Mouse (Mus musculus) gastrocnemius, adult 18-20 months (tissue): ENCODE results near the gene Agpat4. TPM values are rescaled to one million over a fixed set of nuclear protein-coding genes. Genes with fewer than 3 reads are reported as not detected.
A peak's percentile ranks its signal among the peaks of the same experiment; 100 is the strongest.
"Not testable (repeated sequence)": the region's sequence is repeated elsewhere in the genome, so short reads cannot be mapped to it uniquely, and the experiment has no call there.

Experiments used
- DNase-seq: peaks from one replicate; pipeline ENCODE4 v3.0.0; 2021; ENCODE audit warnings: low spot score
- total RNA-seq, 2 experiments: library from RNA; stranded (reverse); gene quantifications; 2 replicates each; pipeline ENCODE4 v1.2.3; 2021

Agpat4 gene
- total RNA-seq, 2 experiments from 2014 or later: 1.5 to 2.0 TPM

DNA sequence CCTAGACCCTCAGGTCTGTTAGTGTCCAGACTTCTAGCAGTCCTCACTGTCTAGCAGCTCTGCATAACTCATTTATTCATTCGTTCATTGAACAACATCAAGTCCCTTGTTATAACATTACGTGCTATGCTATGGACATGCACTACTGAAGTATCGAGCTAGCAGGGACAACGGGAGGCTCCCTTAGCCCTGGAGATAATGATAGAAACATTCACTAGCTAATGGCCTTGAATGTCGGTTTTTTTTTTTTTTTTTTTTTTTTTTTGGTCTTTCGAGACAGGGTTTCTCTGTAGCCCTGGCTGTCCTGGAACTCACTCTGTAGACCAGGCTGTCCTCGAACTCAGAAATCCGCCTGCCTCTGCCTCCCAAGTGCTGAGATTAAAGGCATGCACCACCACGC lies 3.8 kb downstream of the Agpat4 start:
- DNase-seq: not testable (repeated sequence)

DNA sequence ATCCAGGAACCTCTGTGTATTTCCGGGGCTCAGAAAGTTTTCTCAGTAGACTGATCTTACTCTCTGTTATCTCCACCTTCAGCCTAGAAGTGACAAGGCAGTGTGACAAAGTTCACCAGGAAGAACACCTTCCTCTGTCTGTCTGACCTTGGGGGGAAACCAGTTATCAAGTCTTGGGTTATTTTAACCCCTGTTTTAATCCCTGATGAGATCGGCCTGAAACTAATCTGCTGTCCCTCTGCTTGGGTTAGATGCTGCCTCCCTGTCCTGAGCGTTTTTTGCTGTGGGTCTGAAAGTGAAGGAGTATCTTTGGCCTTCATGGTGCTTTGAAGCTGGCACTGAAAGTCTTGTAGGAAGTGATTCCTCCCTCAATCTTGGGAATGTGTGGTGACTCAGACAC lies 4.7 kb downstream of the Agpat4 start:
- DNase-seq: no peak

DNA sequence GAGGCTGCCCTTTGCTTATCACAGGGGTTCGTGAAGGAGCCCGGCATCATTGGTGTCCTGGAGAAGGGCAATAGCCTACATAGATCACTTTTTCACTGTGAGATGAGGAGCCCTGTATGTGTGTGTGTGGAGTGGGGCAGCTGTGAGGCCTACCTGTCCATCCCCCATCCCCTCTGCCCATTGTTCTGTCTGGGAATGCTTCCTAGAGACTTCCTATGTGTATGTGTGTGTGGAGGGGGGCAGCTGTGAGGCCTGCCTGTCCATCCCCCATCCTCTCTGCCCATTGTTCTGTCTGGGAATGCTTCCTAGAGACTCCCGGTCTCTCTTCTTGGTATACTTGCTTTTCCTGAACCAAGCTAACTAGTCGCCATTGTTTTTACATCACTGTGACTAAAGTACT lies 8.6 kb downstream of the Agpat4 start:
- DNase-seq: no peak

DNA sequence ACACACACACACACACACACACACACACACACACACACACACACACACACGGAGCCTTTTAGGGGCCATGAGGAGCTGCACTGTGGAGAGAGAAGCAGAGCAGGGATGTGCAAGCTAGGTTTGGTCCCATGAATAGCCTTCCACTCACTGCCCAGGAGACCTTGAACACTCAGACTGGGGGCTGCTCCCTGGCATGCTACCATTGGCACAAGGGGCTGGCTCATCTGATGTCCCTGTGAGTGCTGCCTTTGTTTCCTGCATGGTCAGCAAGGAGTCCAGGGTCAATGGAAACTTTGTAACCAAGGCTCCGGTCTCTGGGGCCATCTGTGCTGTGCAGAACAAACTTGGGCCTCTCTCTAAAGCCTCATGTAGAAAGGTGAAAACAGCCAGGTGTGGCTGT lies 10.5 kb downstream of the Agpat4 start:
- no peak for DNase-seq

DNA sequence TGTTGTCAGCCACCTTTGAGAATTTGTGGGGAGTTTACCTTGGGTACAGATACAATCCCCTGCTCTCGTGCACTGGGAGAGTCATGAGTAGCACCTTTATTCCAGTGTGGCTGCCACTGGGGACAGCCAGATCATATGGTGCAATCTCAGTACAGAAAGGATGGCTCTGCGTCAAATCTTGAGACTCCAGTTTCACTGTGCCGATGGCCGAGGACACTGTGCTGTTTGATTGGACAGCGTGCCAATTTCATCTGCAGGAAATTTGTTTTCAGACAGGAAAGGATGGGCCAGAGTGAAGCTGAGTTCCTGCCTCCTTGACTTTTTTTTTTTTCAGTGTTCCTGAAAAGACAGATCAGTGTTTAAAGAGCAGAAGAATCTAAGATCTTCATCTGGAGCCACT lies 12.7 kb downstream of the Agpat4 start:
- DNase-seq: peak; percentile 17

DNA sequence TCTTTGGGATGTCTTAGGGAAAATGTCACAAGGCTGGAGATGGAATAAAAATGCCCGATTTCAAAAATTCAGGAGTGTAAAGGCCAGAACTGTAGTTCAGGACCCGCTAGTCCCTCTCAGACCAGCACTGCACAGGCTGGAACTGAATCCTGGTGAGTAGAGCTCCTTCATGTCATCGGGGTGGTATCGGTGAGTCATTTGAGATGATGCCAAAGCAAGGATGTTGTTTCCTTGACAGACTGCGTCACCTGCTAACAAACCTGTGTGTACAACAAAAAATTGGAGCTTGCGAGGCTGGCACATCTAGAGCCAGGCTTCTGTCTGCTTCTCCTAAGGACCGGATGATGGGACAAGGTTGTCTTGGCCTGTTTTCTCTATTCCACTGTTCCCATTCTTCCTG lies 13.1 kb downstream of the Agpat4 start:
- no peak for DNase-seq

DNA sequence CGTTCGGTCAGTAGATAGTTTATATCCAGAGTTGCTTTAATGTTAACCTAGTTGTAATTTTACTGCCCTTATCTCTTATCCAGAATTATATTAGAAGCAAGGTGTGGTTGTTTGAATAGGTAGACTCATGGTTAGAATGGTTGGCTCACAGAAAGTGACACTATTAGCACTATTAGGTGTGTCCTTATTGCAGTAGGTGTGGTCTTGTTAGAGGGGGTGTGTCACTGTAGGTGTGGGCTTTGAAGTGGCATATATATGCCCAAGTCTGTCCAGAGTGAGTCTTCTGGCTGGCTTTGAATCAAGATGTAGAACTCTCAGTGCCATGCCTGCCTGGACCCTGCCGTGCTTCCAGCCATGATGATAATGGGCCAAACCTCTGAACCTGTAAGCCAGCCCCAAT lies 14.4 kb downstream of the Agpat4 start:
- no peak for DNase-seq

DNA sequence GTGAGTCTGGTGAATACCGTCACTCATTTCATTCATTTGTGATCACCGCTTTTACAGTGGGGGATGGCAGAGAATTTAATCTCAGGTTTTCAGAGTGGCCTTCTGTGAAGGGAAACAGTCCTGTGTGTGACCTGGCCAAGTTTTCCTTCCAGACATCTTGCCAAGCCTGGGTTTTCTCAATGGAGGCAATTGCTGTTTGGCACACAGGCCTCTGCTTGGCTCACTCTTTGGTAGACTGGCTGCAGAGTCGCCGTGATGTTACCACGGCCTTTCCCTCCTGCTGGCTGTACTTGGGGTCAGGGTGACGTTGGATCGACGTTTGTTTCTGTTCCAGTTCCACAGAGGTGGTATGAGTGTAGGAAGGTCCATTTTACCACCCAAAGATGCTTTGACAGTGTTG lies 15.5 kb downstream of the Agpat4 start:
- no peak for DNase-seq

DNA sequence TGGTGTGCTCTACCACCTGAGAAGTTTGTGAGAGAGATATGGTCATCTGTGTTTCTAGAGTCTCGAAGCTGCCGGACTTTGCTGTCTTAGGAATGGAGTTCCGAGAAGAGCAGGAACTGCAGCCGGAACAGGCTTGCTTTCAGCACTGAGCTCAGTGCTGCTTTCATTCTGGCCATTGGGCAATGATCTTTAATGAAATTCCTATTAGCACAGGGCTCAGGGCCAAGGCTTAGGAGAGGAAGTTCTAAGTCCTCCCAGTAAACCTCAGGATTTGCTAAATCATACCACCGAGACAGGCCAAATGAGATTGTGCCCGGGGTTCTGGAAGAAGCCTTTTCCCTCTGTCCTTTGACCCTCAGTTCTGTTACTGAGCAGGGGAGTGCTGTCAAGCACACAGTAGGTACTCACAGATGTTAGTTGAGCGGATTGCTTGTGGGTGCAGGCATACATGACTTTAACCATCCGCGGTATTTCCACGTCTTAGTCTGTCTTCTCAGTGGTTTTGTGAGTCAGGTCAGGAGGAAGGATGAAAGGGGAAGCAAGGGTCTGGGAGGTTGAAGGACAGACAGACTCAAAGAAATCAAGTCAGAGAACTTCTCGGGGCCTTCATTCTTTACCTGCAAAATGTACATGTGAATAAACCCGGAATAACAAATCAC lies 16.6 kb downstream of the Agpat4 start:
- DNase-seq: no peak

DNA sequence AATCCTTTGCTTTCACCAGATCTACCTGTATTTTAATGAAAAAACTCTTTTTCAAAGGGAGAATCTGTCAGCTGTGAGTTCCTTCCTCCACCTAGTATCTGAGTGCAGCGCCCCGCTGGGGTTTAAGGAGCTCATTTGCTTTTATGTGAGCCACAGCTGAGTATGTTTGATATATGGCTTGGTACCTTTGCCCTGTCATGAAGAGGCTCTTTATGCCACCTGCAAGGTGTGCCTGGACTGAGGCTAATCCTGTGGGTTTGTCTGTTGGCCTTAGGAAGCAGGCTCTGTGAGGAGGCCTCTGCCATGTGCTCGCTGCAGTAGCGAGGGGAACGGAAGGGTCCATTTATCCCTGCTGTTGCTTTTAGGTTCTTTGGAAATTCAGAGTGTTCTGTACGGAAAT lies 19.9 kb downstream of the Agpat4 start:
- DNase-seq: no peak

DNA sequence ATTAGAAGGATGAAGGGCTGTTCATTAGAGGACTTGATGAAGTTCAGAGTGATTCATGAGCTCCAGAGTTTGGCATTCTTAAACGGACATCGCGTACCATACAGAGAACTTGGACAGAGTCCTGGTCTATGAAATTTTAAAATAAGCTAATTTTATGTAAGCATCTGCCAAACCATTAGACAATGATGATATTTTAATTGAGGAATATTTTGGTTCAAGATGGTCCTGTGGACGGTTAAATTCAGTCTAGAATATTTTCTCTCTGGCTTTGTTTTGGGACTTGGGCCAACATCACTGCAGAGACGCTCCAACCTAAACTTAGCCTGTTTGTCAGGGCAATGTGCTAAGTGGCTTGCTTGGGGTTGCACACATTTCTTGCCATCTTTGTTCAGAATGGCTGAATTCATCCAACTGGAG lies 25.5 kb downstream of the Agpat4 start:
- DNase-seq: no peak

DNA sequence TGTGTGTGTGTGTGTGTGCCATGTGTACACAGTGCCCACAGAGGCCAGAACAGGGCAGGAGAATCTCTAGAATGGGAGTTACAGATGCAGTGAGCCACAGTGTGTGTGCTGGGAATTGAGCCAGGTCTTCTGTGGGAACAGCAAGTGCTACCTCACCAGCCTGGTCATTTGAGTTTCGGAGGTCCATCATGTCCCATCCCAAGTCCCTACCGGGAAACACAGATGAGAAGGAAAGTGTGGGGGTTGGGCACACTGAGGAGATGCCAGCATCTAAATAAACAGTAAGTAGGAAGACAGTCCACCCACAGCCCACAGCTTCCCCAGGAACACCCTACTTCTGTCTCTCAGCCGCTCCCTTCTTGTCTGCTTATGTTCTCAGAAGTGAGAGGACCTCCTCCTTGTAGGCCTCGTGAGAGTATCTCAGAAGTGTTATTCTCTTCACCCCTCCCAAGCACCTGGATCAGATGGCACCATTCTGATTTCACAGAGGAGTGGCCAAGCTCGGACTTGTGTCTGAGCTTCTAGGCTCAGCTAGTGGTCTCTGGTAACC lies 27.7 kb downstream of the Agpat4 start:
- DNase-seq: no peak

DNA sequence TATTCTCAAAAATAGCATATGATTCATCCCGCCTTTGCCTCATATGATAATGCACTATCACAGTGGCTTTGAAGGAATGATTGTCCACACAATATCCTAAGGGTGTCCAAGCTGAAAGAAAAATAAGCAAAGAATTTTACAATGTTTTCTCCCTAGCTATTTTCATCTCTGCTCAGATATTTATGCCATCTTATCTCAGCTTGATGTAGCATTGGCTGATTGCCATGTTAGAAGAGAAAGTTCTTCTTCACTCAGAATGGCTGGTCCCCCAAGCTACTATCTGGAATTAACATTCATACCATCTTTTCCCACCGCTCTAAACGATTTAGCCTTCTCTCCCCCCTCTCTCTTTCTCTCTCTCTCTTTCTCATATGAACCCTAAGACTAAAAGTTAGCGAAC lies 29.3 kb downstream of the Agpat4 start:
- DNase-seq: no peak

DNA sequence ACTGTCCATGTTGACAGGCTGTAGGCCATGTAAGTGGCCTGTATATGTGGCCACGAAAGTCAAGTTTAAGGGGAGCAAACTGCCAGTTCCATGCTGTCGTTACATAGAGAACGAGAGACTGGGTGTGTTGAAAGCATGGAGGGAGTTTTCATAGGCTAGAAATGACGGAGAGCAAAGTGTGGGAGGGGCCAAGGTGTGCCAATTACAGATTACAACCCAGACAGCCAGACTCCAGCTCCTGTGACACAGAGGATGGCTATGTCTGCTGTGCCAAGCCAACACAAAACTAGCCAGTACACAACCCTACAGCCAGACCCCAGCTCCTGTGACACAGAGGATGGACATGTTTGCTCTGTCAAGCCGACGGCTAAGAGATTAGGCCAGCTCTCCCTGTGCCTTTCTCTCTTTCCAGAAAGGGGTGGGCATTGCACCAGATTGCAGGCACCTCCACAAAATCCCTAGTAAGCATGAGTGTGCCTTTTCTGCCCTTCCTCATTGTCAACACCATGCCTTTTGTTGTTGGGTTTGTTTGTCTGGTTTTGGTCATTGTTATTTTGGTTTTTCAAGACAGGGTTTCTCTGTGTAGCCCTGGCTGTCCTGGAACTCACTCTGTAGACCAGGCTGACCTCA lies 30.8 kb downstream of the Agpat4 start:
- no peak for DNase-seq

DNA sequence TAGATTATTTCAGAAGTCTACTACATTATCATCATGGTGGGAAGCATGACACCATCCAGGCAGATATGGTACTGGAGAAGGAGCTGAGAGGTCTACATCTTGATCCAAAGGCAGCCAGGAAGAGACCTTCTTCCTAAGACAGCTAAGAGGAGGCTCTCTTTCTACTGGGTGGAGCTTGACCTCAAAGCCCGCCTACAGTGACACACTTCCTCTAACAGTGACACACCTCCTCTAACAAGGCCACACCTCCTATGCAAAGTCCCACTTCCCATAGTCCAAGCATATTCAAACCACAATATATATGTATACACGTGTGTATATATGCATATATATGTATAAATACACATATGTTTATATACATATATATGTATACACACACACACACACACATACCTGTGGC lies 32.5 kb downstream of the Agpat4 start:
- no peak for DNase-seq

DNA sequence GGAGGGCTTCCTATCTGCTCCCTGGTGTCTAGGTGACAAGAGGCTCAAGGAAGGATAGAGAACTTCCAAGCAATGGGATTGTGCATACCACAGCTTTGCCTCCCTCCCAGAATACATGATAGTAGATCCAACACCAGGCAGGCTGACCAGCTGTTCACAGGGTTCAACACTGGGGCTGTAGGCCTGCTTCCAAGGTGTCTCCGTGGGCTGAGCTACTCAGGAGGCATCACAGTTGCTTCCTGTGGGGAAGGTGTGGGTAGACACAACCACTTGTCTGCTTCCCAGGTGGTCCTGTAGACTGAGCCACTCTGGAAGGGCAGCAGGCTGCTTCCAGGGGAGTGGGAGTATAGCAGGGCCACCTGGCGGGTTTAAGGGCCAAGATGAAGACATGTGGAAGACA lies 35.8 kb downstream of the Agpat4 start:
- no peak for DNase-seq

DNA sequence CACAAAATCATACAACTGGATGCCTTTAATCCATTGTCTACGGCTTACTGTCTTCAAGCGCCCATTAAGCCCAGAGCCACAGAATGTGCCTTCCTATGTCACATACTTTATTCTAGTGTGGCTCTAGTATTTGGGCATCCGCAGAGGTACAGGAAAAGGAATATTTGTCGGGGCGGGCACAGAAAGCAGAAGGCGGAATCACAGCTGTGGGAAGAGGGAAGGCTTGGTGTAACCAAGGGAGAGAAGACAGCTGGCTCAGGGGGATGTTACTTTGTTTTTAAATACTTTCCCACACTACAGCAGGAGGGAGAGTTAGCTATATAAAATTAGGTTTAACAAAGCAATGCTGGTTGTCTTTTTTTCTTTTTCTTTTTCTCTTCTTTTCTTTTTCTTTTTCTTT lies 36.7 kb downstream of the Agpat4 start:
- no peak for DNase-seq

DNA sequence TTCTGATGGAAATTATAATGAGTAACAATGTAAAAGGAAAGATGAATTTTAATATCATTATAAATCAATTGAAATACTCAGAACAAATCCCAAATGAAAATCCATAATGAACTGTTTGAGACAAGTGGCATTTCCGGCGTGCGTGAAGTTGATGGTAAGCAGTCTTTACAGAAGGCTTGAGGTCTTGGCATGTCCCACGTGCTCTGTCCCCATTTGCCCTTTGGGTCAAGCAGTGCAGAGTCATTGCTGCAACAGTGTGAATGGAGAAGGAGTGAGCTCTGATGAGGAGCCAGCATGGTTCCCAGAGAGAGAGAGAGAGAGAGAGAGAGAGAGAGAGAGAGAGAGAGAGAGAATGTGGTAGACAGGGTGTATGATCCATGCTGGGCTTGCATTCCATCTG lies 37.4 kb downstream of the Agpat4 start:
- DNase-seq: no peak

DNA sequence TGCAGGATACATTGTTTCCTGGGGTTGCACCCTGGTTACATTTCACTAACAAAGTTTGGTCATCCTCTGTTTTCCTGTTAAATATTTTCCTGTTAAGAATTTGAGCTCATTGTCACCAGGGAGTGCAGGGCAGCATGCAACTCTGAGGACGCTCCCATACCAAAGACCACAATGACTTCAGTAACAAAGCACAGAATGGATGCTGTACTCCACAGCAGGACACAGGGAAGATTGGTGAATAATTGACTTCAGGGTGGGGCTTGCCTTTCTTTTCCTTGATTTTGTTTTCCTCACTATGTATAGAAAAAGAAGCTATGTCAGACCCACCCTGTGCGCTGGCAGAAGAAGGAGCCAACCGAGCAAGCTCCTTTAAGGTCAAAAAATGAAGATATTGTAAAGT lies 38.2 kb downstream of the Agpat4 start:
- no peak for DNase-seq

DNA sequence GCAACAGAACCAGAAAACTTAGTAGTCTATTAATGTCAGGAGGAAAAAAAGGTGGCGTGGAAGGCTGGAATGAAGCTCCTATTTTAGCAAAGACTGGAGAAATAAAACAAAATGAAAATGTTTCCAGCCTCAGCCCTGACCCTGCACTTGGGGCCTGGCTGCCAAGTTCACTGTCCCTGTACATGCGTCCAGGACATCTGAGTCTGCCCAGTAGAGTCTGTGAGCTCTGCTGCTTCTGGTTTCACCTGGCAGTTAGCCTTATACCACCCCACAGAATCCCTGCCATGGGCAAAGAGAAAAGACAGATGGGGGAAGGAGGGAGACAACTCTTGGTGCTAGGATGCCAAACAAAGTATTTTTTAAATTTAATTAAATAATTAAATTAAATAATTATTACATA lies 38.7 kb downstream of the Agpat4 start:
- DNase-seq: no peak

DNA sequence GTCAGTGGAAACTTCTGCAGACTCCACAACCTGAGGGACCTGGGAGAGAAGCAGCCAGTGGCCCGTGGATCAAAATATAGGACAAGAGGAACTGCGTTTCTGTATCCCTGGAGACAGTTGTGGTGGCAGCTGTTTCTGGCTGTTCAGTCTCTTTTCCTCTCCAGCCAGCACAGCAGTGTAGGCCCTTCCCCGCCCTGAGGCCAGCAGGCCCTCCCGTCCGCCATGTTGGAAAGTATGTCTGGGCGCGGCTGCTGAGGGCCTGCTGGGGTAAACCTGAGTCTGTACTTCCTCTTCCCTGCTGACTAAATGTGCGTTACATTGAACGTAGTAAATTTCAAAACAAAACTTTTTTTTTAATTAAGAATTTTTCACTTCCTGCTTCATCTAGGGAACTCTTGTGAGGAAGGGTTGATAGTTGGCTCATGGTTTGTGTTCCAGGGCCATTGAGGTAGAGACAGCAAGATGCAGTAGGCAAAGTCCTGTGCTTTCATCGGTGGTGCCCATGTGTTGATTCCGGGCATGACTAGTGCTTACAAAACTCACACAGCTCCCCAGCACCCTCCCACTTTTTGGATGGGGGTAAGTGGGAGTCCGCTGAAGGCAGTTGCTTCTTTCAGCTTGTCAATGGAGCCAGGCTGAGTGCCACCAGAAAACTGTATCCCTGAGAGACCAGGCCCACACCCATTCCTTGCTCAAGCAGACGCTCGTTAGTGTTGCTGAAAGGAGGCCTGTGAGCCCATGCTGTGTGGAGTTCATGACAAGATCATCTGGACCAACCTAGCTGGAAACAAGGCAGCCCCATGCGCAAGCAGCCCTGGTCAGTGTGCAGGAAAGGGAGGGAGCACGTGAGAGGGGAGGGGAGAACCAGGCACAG lies 40.9 kb downstream of the Agpat4 start:
- DNase-seq: no peak

DNA sequence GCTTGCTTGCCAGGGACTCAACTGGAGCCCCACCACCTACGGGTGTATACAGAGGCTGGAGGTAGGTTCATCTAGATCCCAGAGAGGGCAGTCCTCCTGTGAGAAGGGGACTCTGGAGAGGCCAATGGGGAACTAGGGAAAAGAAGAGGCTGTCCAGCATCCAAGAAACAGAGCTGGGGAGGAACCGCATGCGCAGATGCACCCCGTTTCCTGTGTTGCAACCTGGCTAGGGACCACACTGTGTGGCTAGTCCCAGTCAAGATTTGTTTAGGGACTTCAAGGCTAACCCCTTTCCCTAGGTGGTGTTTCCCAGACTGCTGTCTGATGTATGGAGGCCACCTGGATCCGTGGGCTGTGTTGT lies 41.5 kb downstream of the Agpat4 start:
- no peak for DNase-seq

DNA sequence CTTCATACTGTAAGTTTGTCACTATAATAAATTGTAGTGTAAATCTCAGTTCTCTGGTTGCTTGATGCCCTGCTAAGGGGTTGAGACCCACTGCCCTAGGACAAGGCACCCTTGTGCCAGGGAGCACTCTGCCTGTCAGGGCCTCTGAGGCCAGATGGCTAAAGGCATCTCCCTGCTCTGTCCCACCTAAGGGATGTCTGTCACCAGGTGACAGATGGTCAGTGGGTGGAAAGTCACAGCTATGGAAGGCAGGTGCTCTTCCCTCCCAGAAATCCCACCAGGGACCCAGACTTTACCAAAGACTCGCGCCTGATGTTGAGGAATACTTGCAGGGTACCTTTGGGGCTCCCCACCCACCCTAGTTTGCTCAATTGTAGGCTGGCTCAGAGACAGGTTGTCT lies 42.0 kb downstream of the Agpat4 start:
- DNase-seq: no peak
